Mouse (Mus musculus) brain, adult 2 months (tissue): ENCODE data around the gene Plekhg5.

Experiments used
- DNase-seq: peaks from one replicate; pipeline ENCODE4 v3.0.0; 2011; ENCODE audit warnings: low read depth, low spot score

Plekhg5 gene

DNA sequence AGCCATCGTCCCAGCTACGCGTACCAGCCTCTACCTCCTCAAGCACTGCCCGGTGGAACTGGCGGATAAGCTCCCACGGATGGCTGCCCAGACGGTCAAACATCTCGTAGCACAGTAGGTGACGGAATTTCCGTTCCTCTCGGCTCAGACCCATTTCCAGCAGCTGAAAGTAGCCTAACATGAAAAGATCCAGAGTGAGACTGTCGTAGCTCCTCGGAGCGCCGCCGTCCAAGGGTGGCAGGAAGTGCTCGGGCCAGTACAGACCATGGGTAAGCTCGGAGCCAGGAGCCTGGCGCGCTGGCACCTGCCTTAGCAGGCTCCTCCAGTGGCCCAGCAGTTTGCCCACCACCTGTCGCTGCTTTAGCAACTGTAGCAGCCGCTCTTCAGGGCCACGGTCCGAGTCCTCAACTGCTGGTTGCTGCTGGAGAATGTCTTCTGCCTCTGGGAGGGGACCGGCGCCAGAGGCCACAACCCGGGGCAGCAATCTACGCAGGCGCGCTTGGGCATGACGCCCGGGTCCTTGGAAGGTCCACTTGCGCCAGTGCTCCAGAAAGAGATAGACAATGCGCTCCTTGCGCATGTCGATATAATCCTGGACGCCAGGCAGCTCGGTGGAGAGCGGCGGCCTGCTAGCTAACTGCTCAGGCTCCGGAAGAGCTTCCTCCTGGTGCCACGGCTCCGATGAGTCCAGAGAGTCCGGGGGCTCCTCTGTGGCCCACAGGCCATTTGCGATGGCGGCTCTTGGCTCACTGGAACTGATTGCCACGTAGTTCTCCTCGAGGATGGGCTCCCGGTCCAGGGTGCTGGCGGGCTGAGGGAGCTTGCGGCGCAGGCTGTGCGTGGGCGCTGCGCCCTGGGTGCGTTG is 53.1 kb downstream of the Plekhg5 start:
- peak; percentile 64 for DNase-seq

DNA sequence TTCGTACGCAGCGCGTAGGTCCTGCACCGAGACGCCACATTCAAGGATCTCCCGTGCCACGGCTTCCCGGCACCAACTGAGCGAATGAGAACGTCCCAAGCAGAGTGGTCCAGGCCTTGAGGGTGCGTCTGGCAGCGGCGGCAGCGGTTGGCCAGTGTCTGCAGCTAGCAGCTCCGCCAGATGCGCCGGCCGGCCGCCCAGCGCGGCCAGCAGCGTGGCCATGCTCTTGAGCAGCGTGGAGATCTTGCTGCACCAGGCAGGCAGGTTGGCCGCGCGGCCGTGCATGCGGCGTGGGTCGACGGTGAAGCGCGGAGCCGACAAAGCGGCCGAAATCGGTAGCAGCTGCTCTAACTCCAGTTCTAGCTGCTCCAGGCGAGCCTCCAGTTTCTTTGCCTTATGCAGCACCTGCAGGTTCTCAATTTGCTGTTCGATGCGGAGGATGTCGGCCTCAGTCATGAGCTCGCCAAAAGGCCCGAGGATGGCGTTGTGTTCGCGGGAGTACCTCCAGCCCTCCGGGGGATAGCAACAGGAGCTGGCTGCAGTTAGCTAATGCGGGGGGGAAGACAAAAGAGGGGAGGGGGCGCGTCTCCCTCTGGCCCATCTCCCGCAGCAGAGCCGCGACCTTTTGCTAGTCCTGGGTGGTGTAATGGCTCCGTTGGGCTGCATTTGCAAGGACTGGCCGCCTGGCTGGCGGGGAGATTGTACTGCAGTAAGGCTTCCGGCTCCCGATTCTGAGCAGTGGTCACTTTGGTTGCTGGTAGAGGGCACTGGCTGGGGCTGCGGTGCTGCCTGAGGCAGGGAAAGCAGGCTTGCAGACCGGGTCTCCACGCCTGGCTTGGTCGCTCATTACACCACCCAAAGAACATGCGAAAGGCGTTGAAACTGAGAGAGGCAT is 54.0 kb downstream of the Plekhg5 start:
- peak; percentile 51 for DNase-seq

DNA sequence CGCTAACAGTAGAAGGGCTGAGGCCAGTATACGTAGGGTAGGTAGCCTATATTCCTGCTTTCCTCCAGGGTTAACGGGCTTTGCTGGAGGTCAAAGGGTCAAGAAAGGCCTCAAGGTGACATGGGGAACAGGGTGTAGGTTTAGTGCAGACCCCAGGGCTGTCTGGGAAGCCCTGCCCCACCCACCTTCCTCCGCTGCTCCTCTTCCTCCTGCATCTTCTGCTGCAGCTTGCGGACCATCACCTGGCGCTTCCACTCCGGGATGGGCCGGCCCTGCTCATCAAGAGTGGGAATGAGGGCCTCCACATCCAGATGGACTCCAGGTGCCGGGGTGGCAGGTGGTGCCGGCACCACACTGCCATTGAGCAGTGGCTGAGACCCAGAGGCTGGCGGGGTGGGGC is 55.6 kb downstream of the Plekhg5 start:
- no peak for DNase-seq

DNA sequence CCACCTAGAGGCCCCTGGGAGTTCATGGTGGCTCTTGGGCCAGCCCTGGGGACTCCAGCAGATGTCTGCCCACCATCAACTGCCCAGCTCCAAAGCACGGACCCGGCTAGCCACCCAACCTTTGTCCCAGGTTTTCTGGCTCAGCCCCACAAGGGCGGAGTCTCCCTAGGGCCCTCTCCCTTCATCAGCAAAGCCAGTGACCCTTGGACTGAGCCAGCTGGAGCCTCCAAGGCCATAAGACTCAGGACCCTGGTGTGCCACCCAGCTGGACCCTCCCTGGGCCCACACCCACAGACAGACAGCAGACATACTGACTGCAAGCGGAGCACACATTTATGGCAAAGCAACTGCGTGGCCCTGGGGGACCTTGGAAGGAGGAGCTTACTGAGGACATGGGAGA is 56.5 kb downstream of the Plekhg5 start:
- DNase-seq, result no peak

DNA sequence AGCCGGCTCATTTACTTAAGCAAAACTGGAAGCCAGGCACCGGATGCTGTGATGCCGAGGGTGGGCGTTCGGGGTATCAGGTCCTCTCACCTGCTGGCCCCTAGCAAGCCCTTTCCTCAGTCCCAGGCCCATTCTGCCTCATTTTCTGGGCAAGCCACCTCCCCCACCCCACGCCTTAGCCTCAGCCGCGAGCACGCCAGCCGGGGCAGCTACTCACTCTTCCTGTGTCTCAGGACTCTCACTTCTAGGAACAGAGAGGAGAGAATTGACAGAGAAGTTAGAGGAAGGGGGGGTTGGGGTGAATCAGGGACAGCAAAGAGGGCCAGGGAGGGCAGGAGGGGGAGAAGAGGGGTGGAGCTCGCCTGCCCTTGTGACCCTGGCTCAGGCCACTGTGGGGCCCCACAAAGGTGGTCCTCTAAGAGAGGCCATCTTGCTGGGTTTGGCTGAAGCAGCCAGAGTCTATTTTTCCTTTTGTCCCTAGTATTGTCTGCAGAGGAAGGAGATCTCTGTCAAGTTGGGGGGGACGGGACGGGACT is 57.2 kb downstream of the Plekhg5 start:
- no peak for DNase-seq

DNA sequence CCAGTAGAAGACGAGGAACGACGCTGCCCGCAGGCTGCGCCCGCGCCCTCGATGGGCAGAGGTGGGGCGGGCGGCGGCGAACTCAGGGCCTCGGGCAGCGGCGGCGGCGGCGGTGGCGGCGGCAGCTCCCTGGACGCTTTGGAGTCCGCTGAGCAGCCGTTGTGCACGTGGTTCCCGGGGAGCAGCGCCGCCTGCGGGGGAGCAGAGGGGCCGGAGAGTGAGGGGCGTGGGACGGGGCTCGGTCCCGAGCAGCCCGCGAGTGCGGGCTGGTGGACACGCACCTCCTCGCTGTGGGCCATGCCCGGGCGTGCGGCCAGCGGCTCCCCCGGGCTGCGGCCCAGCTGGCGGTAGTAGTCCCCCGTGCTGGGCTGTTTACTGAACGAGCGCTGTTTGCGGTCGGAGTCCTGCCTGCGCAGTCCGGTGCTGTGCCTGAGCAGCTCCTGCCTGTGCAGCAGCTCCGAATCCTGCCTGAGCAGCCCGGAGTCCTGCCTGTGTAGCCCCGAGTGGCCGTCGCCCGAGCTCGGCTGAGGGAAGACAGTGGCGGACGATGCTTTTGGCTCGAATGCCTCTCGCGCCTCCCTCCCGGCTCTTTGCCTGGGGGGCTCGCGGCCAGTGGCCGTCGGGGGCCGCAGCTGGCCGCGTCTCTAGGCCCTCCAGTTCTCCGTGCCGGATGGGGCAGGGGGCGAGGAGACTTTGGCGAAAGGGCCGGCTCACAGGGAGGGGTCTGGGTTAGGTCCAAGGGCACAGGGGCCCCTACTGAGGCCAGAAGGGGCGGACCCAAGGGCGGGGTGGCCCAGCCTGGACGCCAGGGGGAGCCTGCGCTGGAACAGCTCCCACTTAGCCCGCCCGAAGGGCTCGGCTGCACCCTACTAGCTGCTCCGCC is 58.7 kb downstream of the Plekhg5 start:
- peak; percentile 31 for DNase-seq

DNA sequence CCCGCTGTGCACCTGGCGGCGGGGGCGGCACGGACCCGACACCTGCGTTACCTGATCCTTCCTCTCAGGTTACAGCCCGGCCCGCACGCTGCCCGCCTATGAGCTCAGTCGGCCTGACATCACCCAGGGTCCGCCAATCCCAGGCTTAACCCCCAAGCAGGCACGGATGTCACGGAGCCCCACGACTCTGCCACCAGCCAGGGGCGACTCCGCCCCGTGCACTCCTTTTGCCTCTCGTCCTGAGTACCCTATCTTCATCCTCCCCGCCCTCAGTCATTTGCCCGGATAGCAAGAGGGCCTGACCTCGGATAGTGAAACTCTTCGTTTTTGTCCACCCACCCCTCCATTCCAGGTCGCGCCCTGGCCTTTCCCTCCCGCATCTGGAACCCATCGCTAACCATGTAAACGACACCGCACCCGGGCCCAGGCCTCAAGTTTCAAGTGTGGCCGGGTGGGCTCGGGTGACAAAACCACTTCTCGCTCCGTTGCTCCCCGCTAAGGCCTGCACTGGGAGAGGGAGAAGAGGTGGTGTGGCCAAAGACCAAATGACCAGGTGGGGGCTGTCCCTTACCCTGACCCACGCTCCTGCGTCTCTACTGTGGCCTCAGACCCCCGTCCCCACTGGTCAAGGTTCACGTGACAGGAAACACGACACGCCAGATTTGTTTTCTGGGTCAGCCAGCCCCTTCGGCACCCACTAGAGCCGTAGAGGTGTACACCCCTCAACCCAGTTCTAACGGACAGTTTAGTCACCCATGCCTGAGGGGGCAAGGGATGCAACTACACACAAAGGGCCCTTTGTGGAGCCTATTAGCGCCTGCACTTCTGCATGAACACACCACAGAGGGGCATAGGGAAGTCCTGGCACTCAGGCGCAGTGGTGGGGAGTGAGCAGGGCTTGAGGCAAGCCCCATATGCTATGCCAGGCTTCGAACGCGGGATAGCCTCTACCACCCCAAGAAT is 59.8 kb downstream of the Plekhg5 start:
- no peak for DNase-seq

DNA sequence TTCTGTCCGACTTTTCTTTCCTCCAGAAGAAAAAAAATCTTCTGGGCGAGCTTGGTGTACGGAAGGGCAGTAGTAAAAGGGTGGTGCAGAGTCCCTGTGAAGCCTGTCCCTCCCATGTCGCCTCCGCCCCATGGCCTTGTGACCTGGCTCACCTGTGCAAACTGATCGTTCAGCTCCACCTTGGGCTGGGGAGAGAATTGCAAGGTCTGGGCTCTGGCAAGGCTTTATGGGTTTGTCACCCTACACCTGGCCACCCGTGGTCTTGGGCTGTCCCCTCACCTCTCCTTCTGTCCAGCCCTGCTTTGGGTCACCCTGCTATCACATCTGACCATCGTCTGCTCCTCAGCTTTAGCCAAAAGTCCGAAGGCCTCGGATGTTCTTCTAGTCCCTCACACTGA is 60.5 kb downstream of the Plekhg5 start:
- DNase-seq, result no peak

DNA sequence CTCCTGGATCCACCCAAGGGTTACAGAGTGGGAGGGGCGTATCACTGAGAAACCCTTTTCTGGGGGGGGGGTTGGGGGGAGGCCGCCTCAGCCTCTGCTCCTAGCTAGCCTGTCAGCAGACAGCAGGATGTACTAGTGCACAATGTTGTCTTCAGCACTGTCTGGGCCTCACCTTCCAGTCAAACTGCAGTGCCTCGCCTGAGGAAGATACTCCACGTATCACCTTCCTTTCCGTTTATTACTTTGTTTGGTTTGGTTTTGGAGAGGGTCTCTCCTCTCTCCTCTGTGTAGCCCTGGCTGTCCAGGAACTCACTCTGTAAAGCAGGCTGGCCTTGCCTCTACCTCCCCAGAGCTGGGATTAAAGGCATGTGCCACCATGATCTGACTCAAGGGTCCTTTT is 60.9 kb downstream of the Plekhg5 start:
- DNase-seq, result no peak

DNA sequence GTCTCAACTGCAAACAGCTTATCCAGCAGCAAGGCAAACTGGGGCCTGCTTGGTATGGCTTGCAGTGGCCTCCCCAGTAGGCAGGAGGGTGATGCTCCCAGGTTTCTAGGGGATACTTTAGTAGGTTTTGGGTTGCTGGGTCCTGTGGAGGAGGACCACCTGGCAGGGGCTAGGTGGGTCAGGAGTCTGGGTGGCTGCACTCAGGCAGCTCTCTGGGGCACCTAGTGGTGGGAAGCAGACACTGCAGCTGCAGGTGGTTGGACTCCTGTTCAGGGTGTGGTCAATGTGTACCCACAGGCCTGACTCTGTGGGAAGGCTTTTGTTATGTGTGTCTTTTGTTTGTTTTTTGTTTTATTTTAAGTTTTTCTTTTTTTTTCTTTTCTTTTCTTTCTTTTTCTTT is 62.2 kb downstream of the Plekhg5 start:
- DNase-seq, result peak; percentile 56

DNA sequence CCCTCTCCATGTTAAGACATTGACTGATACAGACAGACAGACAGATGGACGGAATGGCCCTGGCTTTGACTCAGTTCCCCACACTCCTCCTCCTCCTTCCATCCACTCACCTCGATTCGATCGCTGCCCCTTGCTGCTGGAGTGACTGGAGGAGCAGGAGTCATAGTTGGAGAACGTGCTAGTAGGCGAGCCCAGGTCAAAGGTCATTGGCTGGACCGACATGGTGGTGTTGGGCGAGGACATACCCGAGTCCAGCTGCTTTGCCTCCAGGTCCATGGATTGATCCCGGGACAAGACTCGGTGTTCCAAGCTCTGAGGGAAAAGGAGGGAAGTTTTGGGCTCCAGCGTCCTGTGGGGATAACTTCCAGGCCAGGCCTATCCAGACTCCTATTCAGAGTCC is 63.1 kb downstream of the Plekhg5 start:
- no peak for DNase-seq

DNA sequence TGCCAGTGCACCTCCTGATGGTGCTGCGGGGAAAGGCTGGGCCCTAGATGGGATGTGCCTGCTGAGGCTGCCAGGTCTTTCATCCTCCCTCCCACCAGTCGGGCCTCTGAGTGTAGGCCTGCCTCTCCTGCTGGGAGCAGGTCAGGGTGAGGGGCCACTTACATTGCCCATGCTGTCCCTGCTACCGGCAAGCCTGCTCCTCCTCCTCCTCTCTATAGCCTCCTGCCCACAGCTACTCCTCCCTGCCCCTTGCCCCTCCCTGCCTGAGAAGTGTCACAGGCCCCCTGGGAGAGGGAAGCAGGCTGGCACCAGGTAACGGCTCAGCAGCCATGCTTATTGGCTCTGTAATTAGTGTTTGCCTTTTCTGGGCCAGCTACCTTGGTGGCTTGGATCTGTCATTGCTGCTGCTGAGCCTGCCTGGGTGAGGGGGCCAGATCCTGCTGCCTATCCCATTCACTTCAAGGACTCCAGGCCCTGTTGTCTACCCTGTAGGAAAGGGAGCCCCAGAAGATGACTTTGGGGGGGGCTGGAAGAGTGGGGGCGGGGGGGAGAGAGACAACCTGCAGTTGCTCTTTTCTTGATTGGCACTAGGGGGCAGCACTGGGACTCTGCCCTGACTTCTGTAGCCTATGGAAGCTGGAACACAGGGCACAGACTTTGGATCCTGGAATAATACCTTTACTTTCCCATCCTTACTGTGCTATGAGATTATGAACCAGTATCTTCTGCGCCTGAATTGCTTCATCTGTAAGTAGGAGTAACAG is 64.0 kb downstream of the Plekhg5 start:
- DNase-seq, result peak; percentile 59

DNA sequence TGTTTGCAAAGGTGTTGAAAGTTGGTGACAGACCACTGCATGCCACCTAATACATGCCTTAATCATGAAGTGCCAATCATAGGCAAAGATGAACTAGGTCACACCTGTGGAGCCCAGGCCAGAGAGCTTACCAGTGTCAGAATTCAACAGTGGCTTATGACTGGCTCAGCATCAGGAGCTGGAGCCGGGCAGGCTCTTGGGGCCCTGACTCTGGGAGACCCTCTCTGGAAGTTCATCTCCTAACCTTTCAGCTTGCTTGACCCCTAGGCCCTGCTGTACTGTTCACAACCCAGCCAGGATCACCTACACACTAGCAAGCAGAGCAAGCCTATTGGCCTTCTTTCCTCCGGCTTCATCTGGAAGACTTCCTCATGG is 64.6 kb downstream of the Plekhg5 start:
- no peak for DNase-seq

DNA sequence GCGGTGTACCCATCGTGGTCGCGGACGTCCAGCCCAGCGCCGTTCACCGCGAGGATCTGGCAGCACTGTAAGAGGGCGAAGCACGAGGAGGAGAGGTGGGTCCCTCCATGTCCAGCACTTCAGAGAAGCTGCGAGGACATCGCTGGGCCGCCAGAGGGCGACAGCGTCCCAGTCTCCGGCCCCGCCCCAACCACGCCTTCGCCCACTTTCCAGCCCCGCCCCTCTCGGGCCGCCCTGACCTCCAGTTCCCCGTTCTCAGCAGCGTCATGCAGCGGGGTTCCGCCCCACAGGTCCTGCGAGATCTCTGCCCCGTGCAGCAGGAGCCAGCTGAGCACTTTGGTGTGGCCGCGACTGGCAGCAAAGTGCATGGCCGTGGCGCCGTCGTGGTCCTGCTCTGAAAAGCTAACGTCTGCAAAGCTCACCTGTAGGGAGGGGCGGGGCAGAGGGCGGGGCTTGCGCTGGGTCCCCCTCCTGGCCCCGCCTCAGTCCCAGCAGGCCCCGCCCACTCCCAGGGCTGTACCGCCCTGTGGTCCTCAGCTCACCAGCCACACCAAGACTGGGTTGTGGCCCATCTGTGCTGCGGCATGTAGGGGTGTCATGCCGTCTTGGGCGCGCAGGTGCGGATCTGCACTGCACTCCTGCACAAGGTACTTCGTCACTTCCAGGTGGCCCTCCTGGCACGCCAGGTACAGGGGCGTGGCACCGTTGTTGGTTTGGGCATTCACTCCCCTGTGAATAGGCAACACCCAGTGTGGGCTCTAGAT is 66.4 kb downstream of the Plekhg5 start:
- peak; percentile 77 for DNase-seq

DNA sequence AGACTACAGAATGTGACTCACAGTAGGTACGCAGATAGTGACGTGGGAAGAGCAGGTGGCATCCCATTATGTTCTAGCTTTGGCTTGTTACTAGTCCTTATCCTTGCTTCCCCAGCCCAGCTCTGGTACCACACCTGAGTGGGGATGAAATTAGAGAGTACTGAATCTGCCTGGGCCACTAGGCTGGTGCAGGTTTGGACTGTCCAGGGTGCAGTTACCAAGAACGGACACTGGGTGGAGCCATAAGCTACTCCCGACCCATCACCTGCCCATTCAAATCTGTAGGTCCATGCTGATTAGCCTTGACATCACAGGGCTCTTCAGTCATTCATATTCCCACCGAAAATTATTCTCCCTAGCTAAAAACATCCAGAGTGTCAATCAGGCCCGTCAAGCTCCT is 68.1 kb downstream of the Plekhg5 start:
- DNase-seq, result peak; percentile 58

DNA sequence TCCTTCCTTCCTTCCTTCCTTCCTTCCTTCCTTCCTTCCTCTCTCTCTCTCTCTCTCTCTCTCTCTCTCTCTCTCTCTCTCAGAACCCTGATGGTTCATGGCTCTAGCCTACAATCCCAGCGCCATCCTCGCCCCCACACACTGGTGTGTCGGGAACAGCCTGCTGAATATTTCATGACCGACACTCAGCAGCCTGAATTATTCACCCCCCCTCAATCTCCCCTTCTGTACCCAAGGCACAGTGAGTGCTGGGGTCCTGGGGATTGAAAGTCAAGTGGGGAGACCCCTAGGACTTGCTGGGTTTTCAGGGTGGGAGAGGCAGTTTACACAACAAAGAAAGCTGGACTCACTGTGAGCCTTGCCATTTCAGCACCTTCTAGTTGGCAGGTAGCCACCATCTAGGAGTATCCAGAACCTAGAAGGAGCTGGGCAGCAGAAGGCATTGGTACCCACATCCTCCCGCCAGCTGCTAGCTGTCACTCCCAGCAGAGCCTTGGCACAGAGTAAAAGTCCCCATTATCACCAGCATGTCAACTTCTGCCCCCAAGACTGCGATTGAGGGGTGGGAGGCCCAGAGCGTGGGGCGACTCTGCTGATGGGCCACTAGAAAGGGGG is 69.3 kb downstream of the Plekhg5 start:
- peak; percentile 67 for DNase-seq

DNA sequence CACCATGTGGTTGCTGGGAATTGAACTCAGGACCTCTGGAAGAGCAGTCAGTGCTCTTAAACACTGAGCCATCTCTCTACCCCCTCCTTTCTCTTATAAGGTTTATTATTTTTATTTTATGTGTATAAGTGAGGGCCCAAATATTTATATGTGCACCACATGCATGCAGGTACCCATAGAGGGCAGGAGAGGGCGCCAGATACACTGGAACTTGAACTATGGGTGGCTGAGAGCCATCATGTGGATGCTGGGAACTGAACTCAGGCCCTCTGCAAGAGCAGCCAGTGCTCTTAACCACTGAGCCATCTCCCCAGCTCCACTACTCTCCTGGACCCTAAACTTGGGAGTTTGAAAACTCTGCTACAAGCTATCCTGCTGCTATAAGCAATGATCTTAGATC is 71.3 kb downstream of the Plekhg5 start:
- DNase-seq, result no peak

DNA sequence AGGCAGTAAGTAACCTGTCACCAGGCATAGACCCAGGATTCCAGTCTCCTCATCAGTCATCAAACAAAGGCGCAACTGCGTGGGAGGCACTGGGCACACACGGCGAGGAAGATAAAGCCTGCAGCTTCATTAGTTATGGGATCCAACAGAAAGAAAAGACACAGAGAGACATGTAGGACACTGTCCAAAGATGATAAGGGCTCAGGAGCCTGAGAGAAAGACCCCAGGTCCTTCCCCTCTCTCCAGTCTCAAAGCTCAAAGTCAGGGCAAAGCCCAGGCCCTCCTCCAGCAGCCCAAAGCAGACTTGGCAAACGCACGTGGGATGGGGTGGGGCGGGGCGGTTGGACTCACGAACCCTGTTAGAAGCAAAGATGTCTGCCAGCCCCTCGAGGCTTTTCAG is 73.2 kb downstream of the Plekhg5 start:
- DNase-seq, result no peak
